Mouse (Mus musculus): Measurements from ENCODE around the gene Prr23a3.

Prr23a3 gene

GRCm38 (mm10) chr9:98864571-98864970 is at the start of gene Prr23a3:
Prr23a3 (plus strand) TSS chr9:98864767.
- in situ Hi-C loops (cut with MboI, MseI), result no loop called here

GRCm38 (mm10) chr9:98816066-98816465 is 48.5 kb upstream of the Prr23a3 start:
- in situ Hi-C loops (cut with MboI, MseI), result no loop called here

DNA sequence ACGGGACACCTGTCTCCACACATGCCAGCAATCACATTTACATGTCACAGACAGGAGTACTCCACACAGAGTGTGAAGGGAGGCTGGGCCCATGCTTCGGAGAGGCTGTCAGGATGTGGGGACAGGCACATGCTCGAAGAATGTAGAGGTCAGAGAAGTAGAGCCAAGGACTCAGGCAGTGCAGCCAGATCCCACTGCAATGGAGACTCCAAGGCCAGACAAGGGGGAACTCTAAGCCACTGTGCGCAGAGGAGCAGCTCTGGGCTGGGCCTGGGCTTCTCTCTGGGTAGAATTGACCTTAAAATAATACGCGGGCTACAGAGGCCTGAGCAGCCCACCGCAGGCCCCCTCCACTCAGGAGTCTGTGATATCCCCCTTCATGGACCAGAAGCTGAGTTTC is 47.0 kb upstream of the Prr23a3 start:
- in situ Hi-C loops (cut with MboI, MseI), result no loop called here

DNA sequence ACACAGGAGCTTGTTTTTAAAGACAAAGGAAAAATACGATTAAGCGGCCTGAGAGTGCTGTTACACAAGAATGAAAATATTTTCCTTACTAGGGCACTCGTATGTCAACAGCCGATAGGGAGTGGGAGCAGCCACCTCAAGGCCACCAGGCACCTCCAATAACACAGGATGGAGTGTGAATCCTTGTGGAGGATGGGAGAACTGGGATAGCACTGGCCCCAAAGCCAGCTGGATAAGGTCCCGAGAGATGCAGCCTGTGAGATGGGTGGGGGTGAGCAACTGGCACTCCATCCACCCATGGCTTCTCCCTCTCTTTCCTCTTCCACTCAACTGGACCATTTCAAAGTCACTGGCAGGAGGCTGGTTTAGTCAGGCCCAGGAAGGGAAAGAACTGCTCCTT is 45.6 kb upstream of the Prr23a3 start:
- in situ Hi-C loops (cut with MboI, MseI), result no loop called here

DNA sequence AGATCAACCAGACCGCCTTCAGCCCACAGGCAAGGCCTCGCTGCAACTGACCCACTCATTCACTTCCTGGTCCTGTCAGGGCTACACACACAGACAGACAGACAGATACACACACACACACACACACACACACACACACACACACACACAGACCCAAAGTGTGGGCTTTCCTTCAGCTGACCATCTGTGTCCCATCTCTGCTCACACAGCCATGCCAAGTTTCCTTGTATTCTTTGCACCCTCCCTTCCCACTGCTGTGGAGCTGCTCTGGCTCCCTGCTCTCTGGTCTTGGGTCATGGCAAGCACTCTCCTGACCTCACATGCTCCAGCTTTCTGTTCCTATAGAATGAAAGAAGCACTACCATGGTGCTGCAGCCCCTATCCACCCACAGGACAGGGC is 45.1 kb upstream of the Prr23a3 start:
- in situ Hi-C loops (cut with MboI, MseI), result no loop called here

- in situ Hi-C loops (cut with MboI, MseI), result no loop called here
Measured at GRCm38 (mm10) chr9:98820461-98820860, 44.1 kb upstream of the Prr23a3 start.

DNA sequence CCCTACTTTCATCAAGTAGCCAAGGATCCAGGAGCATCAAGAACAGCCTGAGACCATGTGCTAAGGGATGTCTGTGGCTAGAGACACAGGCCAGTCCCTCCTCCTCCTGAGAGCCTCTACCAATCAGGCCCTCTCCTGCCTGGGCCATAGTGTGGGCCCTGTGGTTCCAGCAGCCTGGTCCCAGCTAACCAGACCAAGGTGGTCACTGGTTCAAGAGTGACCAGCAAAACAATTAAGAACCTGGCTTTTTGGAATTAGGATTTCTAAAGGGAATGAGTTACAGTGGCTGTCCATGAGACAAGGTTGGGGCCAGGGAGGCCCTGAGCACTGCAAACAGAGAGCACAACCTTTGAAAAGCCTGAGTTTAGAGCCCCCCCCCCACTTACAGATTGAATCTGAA is 43.5 kb upstream of the Prr23a3 start:
- in situ Hi-C loops (cut with MboI, MseI), result no loop called here

- in situ Hi-C loops (cut with MboI, MseI), result no loop called here
Measured at GRCm38 (mm10) chr9:98823805-98824204, 40.8 kb upstream of the Prr23a3 start.

DNA sequence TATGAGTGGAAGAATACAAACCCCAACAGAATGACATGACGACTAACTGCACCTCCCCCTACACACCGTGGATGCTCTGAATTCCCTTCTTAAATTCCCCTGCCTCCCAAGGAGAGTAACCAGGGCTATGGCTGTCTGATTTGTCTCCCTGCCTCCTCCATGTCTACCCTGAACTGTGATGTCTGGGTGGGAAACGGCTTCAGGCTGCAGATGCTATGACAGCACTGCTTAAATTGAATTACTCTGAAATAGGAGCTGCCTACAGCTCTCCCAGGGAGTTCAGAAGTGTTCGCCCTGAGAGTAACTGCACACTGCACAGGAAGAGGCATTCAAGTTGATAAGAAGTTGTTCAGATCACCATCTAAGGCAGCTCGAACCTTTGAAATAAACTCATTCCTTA is 35.1 kb upstream of the Prr23a3 start:
- in situ Hi-C loops (cut with MboI, MseI), result loop anchor here (25.0 kb wide), 1 partner anchor 1133 kb away; no protein-coding TSS in a partner anchor

GRCm38 (mm10) chr9:98837537-98838074 is 27.0 kb upstream of the Prr23a3 start:
- in situ Hi-C loops (cut with MboI, MseI), result loop anchor here (25.0 kb wide), 1 partner anchor 1125 kb away; no protein-coding TSS in a partner anchor

- in situ Hi-C loops (cut with MboI, MseI), result loop anchor here (25.0 kb wide), 1 partner anchor 1120 kb away; no protein-coding TSS in a partner anchor
Measured at GRCm38 (mm10) chr9:98842117-98842516, 22.4 kb upstream of the Prr23a3 start, which contains the start of gene Prr23a1. Prr23a1 (plus strand) TSS chr9:98842503.

GRCm38 (mm10) chr9:98856210-98856609 is 8.4 kb upstream of the Prr23a3 start, which contains the start of gene Prr23a2:
Prr23a2 (plus strand) TSS chr9:98856494.
- in situ Hi-C loops (cut with MboI, MseI), result no loop called here

GRCm38 (mm10) chr9:98863463-98863862 is 1.1 kb upstream of the Prr23a3 start:
- in situ Hi-C loops (cut with MboI, MseI), result no loop called here

DNA sequence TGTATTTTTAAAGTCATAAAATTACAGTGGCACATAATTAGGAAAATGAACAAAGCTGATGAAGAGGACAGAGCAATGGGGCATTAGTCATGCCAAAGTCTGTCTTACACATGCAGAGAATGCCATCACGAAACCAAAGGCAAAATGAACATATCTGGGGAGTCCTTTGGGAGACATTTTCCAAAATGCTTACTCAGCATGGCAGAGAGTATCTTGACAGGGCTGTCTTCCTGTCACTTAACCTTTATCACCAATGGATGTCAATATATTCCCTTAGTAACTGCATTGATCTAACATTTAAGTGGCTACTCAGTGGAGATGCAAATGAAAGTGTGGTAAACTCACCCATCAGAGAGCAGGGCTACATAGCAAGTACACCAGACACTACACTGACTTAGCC is 36.9 kb downstream of the Prr23a3 start:
- in situ Hi-C loops (cut with MboI, MseI), result loop anchor here (10.0 kb wide), 1 partner anchor 803 kb away; no protein-coding TSS in a partner anchor

DNA sequence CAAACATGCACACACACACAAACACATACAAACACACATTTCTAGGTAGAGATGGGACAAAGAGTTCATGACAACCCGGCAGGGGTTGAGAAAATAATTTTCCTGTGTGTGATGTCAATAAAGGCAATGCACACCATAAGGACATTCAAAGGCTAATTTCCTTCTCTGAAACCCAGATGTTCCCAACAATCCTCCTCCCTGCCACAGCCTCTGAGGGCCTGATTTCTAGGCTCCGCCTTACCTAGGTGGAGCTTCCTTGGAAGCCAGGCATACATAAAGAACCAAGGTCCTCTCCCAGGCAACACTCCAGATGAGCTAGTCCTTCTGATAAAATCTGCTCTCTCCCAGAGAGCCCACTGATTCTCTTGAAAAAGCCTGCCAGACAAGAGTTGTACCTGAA is 38.3 kb downstream of the Prr23a3 start, which contains the start of gene 7420426K07Rik:
Gene 7420426K07Rik (plus strand): TSS at position 301 of the 400 bp plus-strand sequence.
- in situ Hi-C loops (cut with MboI, MseI), result loop anchor here (10.0 kb wide), 1 partner anchor 802 kb away; no protein-coding TSS in a partner anchor
